9 mouse cellular contexts compared by ENCODE assay signal in genomic region chr1:87154501-87155120, GRCm38 (mm10). TPM values are rescaled to one million over a fixed set of nuclear protein-coding genes. Genes with fewer than 3 reads are reported as not detected.
DNase-seq lines count a peak whose midpoint lies in the region; ATAC-seq and TF ChIP-seq lines count a peak whose summit lies in the region.
"Had no signal": no experiment of that assay in that cellular context is flagged by ENCODE, and none has a peak within 500 bp of the region (broad histone marks: within the 10 kb centered on the region; RNA-seq: fewer than 3 reads in every experiment).

No protein-coding gene starts in this region.

- TF ChIP-seq CTCF in kidney, postnatal 0 days (IDR thresholded peaks at IDR 0.05; ENCODE audit: low read depth) = no peak

- H3K9me3 ChIP-seq in kidney, postnatal 0 days (replicated peaks; ENCODE audit: low read length) = no peaks in the 10 kb centered on the region
- no peaks in the 10 kb centered on the region for H3K9me3 ChIP-seq in embryonic facial prominence, embryonic 12.5 days
- no peaks in the 10 kb centered on the region for H3K9me3 ChIP-seq in intestine, embryonic 16.5 days (ENCODE audit: control insufficient read depth, low read length)
- H3K9me3 ChIP-seq in neural tube, embryonic 13.5 days = no peaks in the 10 kb centered on the region

- H3K4me1 ChIP-seq in kidney, postnatal 0 days (replicated peaks; ENCODE audit: insufficient read depth, low read length) = no peaks in the 10 kb centered on the region; the same call in 1 of the 2 replicates
- H3K4me1 ChIP-seq in embryonic facial prominence, embryonic 12.5 days = peaks cover 17% of the 10 kb centered on the region; the same call in 1 of the 2 replicates
- peaks cover 16% of the 10 kb centered on the region for H3K4me1 ChIP-seq in intestine, embryonic 16.5 days (ENCODE audit: control insufficient read depth, insufficient read depth, low read length)
- peaks cover 39% of the 10 kb centered on the region for H3K4me1 ChIP-seq in neural tube, embryonic 13.5 days (replicated peaks)

- no peak for ATAC-seq in kidney, postnatal 0 days (replicated peaks; ENCODE audit: low FRiP score, low read depth)
- ATAC-seq in embryonic facial prominence, embryonic 12.5 days (ENCODE audit: insufficient number of reproducible peaks, insufficient read depth, low FRiP score, low TSS enrichment) = no peak
- no peak for ATAC-seq in intestine, embryonic 16.5 days
- 0 out of 2 replicates have a peak, but pooled peaks have one; percentile 9 for ATAC-seq in neural tube, embryonic 13.5 days (ENCODE audit: low read depth)

- H3K36me3 ChIP-seq in kidney, postnatal 0 days (ENCODE audit: insufficient read depth, low read length) = no peaks in the 10 kb centered on the region
- no peaks in the 10 kb centered on the region for H3K36me3 ChIP-seq in embryonic facial prominence, embryonic 12.5 days
- H3K36me3 ChIP-seq in intestine, embryonic 16.5 days (ENCODE audit: control insufficient read depth, insufficient read depth, low read length) = no peaks in the 10 kb centered on the region
- no peaks in the 10 kb centered on the region for H3K36me3 ChIP-seq in neural tube, embryonic 13.5 days

- H3K27me3 ChIP-seq in kidney, postnatal 0 days (ENCODE audit: insufficient read depth, low read length) = peaks cover 72% of the 10 kb centered on the region
- H3K27me3 ChIP-seq in embryonic facial prominence, embryonic 12.5 days = peaks cover 98% of the 10 kb centered on the region
- H3K27me3 ChIP-seq in intestine, embryonic 16.5 days (replicated peaks; ENCODE audit: control insufficient read depth, insufficient read depth, low read length) = peaks cover 81% of the 10 kb centered on the region
- H3K27me3 ChIP-seq in neural tube, embryonic 13.5 days = peaks cover 97% of the 10 kb centered on the region

- H3K27ac ChIP-seq in kidney, postnatal 0 days = no peak overlapping the region
- H3K27ac ChIP-seq in embryonic facial prominence, embryonic 12.5 days = no peak overlapping the region
- no peak overlapping the region for H3K27ac ChIP-seq in intestine, embryonic 16.5 days (ENCODE audit: low read length)
- H3K27ac ChIP-seq in neural tube, embryonic 13.5 days (replicated peaks) = peak overlapping the region; percentile 23; the same call in 1 of the 2 replicates

- DNase-seq in kidney, postnatal 0 days (ENCODE audit: low spot score) = no peak
- no peak for DNase-seq in kidney, postnatal 10 days
- no peak for DNase-seq in right cerebral cortex, postnatal 14 days
- DNase-seq in adrenal gland, postnatal 4 days (ENCODE audit: low spot score in 2 of 2) = no peak
- no peak for DNase-seq in cerebellum, adult 18-20 months

- 1% methylated on average over 58 of the region's 58 CpGs for WGBS in kidney, postnatal 0 days
- 2% methylated on average over 58 of the region's 58 CpGs for WGBS in embryonic facial prominence, embryonic 12.5 days
- 2% methylated on average over 58 of the region's 58 CpGs for WGBS in intestine, embryonic 16.5 days
- 2% methylated on average over 58 of the region's 58 CpGs for WGBS in neural tube, embryonic 13.5 days

- H3K4me2 ChIP-seq in kidney, postnatal 0 days (ENCODE audit: low read length) = peak overlapping the region; percentile 55
- H3K4me2 ChIP-seq in embryonic facial prominence, embryonic 12.5 days (replicated peaks) = peak overlapping the region; percentile 74
- H3K4me2 ChIP-seq in intestine, embryonic 16.5 days (ENCODE audit: low read depth, low read length) = peak overlapping the region; percentile 58
- peak overlapping the region; percentile 62 for H3K4me2 ChIP-seq in neural tube, embryonic 13.5 days

- no peak overlapping the region for H3K9ac ChIP-seq in kidney, postnatal 0 days (ENCODE audit: low read depth, low read length)
- H3K9ac ChIP-seq in embryonic facial prominence, embryonic 12.5 days = no peak overlapping the region
- H3K9ac ChIP-seq in intestine, embryonic 16.5 days (ENCODE audit: low read depth, low read length) = no peak overlapping the region
- peak overlapping the region; percentile 71 for H3K9ac ChIP-seq in neural tube, embryonic 13.5 days

- H3K4me3 ChIP-seq in kidney, postnatal 0 days (replicated peaks; ENCODE audit: low read depth, low read length) = peak overlapping the region; percentile 32
- peak overlapping the region; percentile 37 for H3K4me3 ChIP-seq in embryonic facial prominence, embryonic 12.5 days
- peak overlapping the region; percentile 44 for H3K4me3 ChIP-seq in intestine, embryonic 16.5 days (ENCODE audit: low read length)
- peak overlapping the region; percentile 49 for H3K4me3 ChIP-seq in neural tube, embryonic 13.5 days

RNA-seq across cellular contexts. Expression of gene Ecel1, which starts 1.7 kb away (rescaled TPM):
- polyA plus RNA-seq in kidney, postnatal 0 days (2015; fragmentation: Nextera tagmentation; extraction: Ambion mirVana) = 0.05 and 0.11 TPM in 2 replicates
- polyA plus RNA-seq in embryonic facial prominence, embryonic 12.5 days (2016; fragmentation: Nextera tagmentation; extraction: Ambion mirVana) = 1.9 and 2.3 TPM in 2 replicates
- polyA plus RNA-seq in intestine, embryonic 16.5 days (2015; fragmentation: Nextera tagmentation; extraction: Ambion mirVana) = 0.95 and 1.1 TPM in 2 replicates
- 62.4 and 73.8 TPM in 2 replicates for polyA plus RNA-seq in neural tube, embryonic 13.5 days (2015; fragmentation: Nextera tagmentation; extraction: Ambion mirVana)
- 10 to 100 TPM in 1 of 2 experiments, 1 to 10 TPM in 1; 6.9 to 15.1 TPM for total RNA-seq in adrenal gland, postnatal 4 days (2021)

RNA-seq across cellular contexts. Expression of gene Prss56, which starts 28.5 kb away (rescaled TPM):
- 0.07 TPM in 1 of 2 replicates, not detected in the other for polyA plus RNA-seq in kidney, postnatal 0 days (2015; fragmentation: Nextera tagmentation; extraction: Ambion mirVana)
- polyA plus RNA-seq in embryonic facial prominence, embryonic 12.5 days (2016; fragmentation: Nextera tagmentation; extraction: Ambion mirVana) = 1.1 and 2.6 TPM in 2 replicates
- not detected in 2 replicates for polyA plus RNA-seq in intestine, embryonic 16.5 days (2015; fragmentation: Nextera tagmentation; extraction: Ambion mirVana)
- polyA plus RNA-seq in neural tube, embryonic 13.5 days (2015; fragmentation: Nextera tagmentation; extraction: Ambion mirVana) = 6.6 and 7.1 TPM in 2 replicates
- not detected for total RNA-seq in adrenal gland, postnatal 4 days (2021)

RNA-seq across cellular contexts. Expression of gene Akp3, which starts 29.8 kb away (rescaled TPM):
- polyA plus RNA-seq in kidney, postnatal 0 days (2015; fragmentation: Nextera tagmentation; extraction: Ambion mirVana) = not detected in 2 replicates
- polyA plus RNA-seq in embryonic facial prominence, embryonic 12.5 days (2016; fragmentation: Nextera tagmentation; extraction: Ambion mirVana) = not detected in 2 replicates
- 0.10 TPM in 1 of 2 replicates, not detected in the other for polyA plus RNA-seq in intestine, embryonic 16.5 days (2015; fragmentation: Nextera tagmentation; extraction: Ambion mirVana)
- not detected in 2 replicates for polyA plus RNA-seq in neural tube, embryonic 13.5 days (2015; fragmentation: Nextera tagmentation; extraction: Ambion mirVana)
- total RNA-seq in adrenal gland, postnatal 4 days (2021) = not detected
- total RNA-seq: layer of hippocampus, postnatal 10 days had no signal

RNA-seq across cellular contexts. Expression of gene Chrnd, which starts 35.8 kb away (rescaled TPM):
- polyA plus RNA-seq in kidney, postnatal 0 days (2015; fragmentation: Nextera tagmentation; extraction: Ambion mirVana) = 0.17 and 0.20 TPM in 2 replicates
- polyA plus RNA-seq in embryonic facial prominence, embryonic 12.5 days (2016; fragmentation: Nextera tagmentation; extraction: Ambion mirVana) = 1.2 and 1.6 TPM in 2 replicates
- polyA plus RNA-seq in intestine, embryonic 16.5 days (2015; fragmentation: Nextera tagmentation; extraction: Ambion mirVana) = 0.05 TPM in 1 of 2 replicates, not detected in the other
- 0.31 and 0.62 TPM in 2 replicates for polyA plus RNA-seq in neural tube, embryonic 13.5 days (2015; fragmentation: Nextera tagmentation; extraction: Ambion mirVana)
- total RNA-seq in adrenal gland, postnatal 4 days (2021) = under 1 TPM; 0.20 to 0.54 TPM
- total RNA-seq: layer of hippocampus, postnatal 10 days had no signal

RNA-seq across cellular contexts. Expression of gene Chrng, which starts 49.8 kb away (rescaled TPM):
- not detected in 2 replicates for polyA plus RNA-seq in kidney, postnatal 0 days (2015; fragmentation: Nextera tagmentation; extraction: Ambion mirVana)
- 6.0 and 9.8 TPM in 2 replicates for polyA plus RNA-seq in embryonic facial prominence, embryonic 12.5 days (2016; fragmentation: Nextera tagmentation; extraction: Ambion mirVana)
- polyA plus RNA-seq in intestine, embryonic 16.5 days (2015; fragmentation: Nextera tagmentation; extraction: Ambion mirVana) = 0.13 and 0.21 TPM in 2 replicates
- polyA plus RNA-seq in neural tube, embryonic 13.5 days (2015; fragmentation: Nextera tagmentation; extraction: Ambion mirVana) = 0.57 and 1.7 TPM in 2 replicates
- under 1 TPM in 1 of 2 experiments, not detected in 1; 0.34 TPM for total RNA-seq in adrenal gland, postnatal 4 days (2021)
- total RNA-seq: layer of hippocampus, postnatal 10 days had no signal

Comparison
In these comparisons a context has a peak if more than half of its experiments do, and no peak if none do; other contexts are left out.
1. RNA of gene Ecel1, which starts 1.7 kb away (polyA plus RNA-seq): 62.4 to 73.8 TPM in neural tube, embryonic 13.5 days; 1.9 to 2.3 TPM in embryonic facial prominence, embryonic 12.5 days, 0.95 to 1.1 TPM in intestine, embryonic 16.5 days and 0.05 to 0.11 TPM in kidney, postnatal 0 days; every median in the first group is over 10 times any median in the second.
2. Peak in every context shown above with its lines, with median percentiles within 50 percentile points of each other: H3K4me2 ChIP-seq and H3K4me3 ChIP-seq.